Comparison of ENCODE assay signal across 8 mouse cellular contexts in genomic region chr1:172205741-172206087, GRCm38 (mm10). TPM values are rescaled to one million over a fixed set of nuclear protein-coding genes. Genes with fewer than 3 reads are reported as not detected.
DNase-seq lines count a peak whose midpoint lies in the region; ATAC-seq and TF ChIP-seq lines count a peak whose summit lies in the region.

No protein-coding gene starts in this region.

- no peaks in the 10 kb centered on the region for H3K9me3 ChIP-seq in hindbrain, embryonic 13.5 days
- H3K9me3 ChIP-seq in midbrain, embryonic 12.5 days: no peaks in the 10 kb centered on the region

- H3K27ac ChIP-seq in brown adipose tissue, adult 24 weeks (replicated peaks; ENCODE audit: low read depth, low read length): peak overlapping the region; percentile 91
- peak overlapping the region; percentile 95 for H3K27ac ChIP-seq in hindbrain, embryonic 13.5 days
- H3K27ac ChIP-seq in midbrain, embryonic 12.5 days (replicated peaks): peak overlapping the region; percentile 95

- H3K4me3 ChIP-seq in lung, adult 2 months (replicated peaks; ENCODE audit: extremely low read depth, low read depth, low read length): peak overlapping the region; percentile 90
- H3K4me3 ChIP-seq in brown adipose tissue, adult 24 weeks (ENCODE audit: insufficient read depth, low read depth, low read length): peak overlapping the region; percentile 81
- H3K4me3 ChIP-seq in hindbrain, embryonic 13.5 days: peak overlapping the region; percentile 82
- peak overlapping the region; percentile 73 for H3K4me3 ChIP-seq in midbrain, embryonic 12.5 days

- peaks cover 26% of the 10 kb centered on the region for H3K4me1 ChIP-seq in lung, adult 2 months (ENCODE audit: control insufficient read depth, insufficient read depth, low read length)
- H3K4me1 ChIP-seq in brown adipose tissue, adult 24 weeks (ENCODE audit: control insufficient read depth, insufficient read depth, insufficient read length, low read length): peaks cover 17% of the 10 kb centered on the region
- peaks cover 63% of the 10 kb centered on the region for H3K4me1 ChIP-seq in hindbrain, embryonic 13.5 days (replicated peaks)
- H3K4me1 ChIP-seq in midbrain, embryonic 12.5 days: peaks cover 65% of the 10 kb centered on the region

- peak overlapping the region; percentile 97 for H3K9ac ChIP-seq in hindbrain, embryonic 13.5 days
- peak overlapping the region; percentile 92 for H3K9ac ChIP-seq in midbrain, embryonic 12.5 days (replicated peaks)

- no peak for ATAC-seq in hindbrain, embryonic 13.5 days (ENCODE audit: low FRiP score)
- no peak for ATAC-seq in midbrain, embryonic 12.5 days (ENCODE audit: low FRiP score, low read depth)
- ATAC-seq in granulocyte monocyte progenitor cell, adult 5-6 weeks (replicated peaks; ENCODE audit: poor library complexity, severe bottlenecking): no peak

- TF ChIP-seq POLR2A in lung, adult 2 months (IDR thresholded peaks at IDR 0.05; ENCODE audit: borderline replicate concordance, extremely low read depth, low read depth, low read length): no peak

- WGBS in lung, adult 2 months: 8% methylated on average over 3 of the region's 3 CpGs
- WGBS in hindbrain, embryonic 13.5 days: 5% methylated on average over 3 of the region's 3 CpGs
- 7% methylated on average over 3 of the region's 3 CpGs for WGBS in midbrain, embryonic 12.5 days

- no peaks in the 10 kb centered on the region; the same call in 1 of the 2 replicates for H3K36me3 ChIP-seq in hindbrain, embryonic 13.5 days
- H3K36me3 ChIP-seq in midbrain, embryonic 12.5 days: no peaks in the 10 kb centered on the region

- no peaks in the 10 kb centered on the region for H3K27me3 ChIP-seq in hindbrain, embryonic 13.5 days
- no peaks in the 10 kb centered on the region for H3K27me3 ChIP-seq in midbrain, embryonic 12.5 days

- peak overlapping the region; percentile 70 for H3K4me2 ChIP-seq in hindbrain, embryonic 13.5 days
- peak overlapping the region; percentile 95 for H3K4me2 ChIP-seq in midbrain, embryonic 12.5 days (replicated peaks)

- DNase-seq in lung, adult 2 months: no peak
- DNase-seq in lung, postnatal 25 days (ENCODE audit: low spot score): no peak
- no peak for DNase-seq in urinary bladder, postnatal 10 days (ENCODE audit: low spot score)
- DNase-seq in left cerebral cortex, adult 9 months (ENCODE audit: low spot score in 2 of 2): no peak

- TF ChIP-seq CTCF in lung, adult 2 months (IDR thresholded peaks at IDR 0.05; ENCODE audit: insufficient read depth, low read length): no peak

RNA-seq across cellular contexts. Expression of gene Pea15a, which starts 0.9 kb away (rescaled TPM):
- 88.2 and 137 TPM in 2 replicates for polyA plus RNA-seq in lung, adult 2 months (2012; rRNA removed)
- polyA plus RNA-seq in brown adipose tissue, adult 24 weeks (2012; ENCODE audit: insufficient read depth, insufficient read length, missing spikeins): 41.7 and 43.8 TPM in 2 replicates
- 400 and 410 TPM in 2 replicates for polyA plus RNA-seq in hindbrain, embryonic 13.5 days (2015; fragmentation: Nextera tagmentation; extraction: Ambion mirVana)
- polyA plus RNA-seq in midbrain, embryonic 12.5 days (2016; fragmentation: Nextera tagmentation; extraction: Ambion mirVana): 350 and 356 TPM in 2 replicates
- total RNA-seq in granulocyte monocyte progenitor cell, adult 5-6 weeks (2014; fragmentation: Nextera tagmentation): 3.5 and 6.0 TPM in 2 replicates
- total RNA-seq in granulocyte monocyte progenitor cell, adult 5-6 weeks (2017): 1.2 and 1.7 TPM in 2 replicates

RNA-seq across cellular contexts. Expression of gene Casq1, which starts 14.0 kb away (rescaled TPM):
- 3.2 and 49.0 TPM in 2 replicates for polyA plus RNA-seq in lung, adult 2 months (2012; rRNA removed)
- polyA plus RNA-seq in brown adipose tissue, adult 24 weeks (2012; ENCODE audit: insufficient read depth, insufficient read length, missing spikeins): 29.6 and 47.6 TPM in 2 replicates
- polyA plus RNA-seq in hindbrain, embryonic 13.5 days (2015; fragmentation: Nextera tagmentation; extraction: Ambion mirVana): 2.3 and 2.4 TPM in 2 replicates
- polyA plus RNA-seq in midbrain, embryonic 12.5 days (2016; fragmentation: Nextera tagmentation; extraction: Ambion mirVana): 1.9 and 2.1 TPM in 2 replicates
- total RNA-seq in granulocyte monocyte progenitor cell, adult 5-6 weeks (2014; fragmentation: Nextera tagmentation): not detected in 2 replicates
- total RNA-seq in granulocyte monocyte progenitor cell, adult 5-6 weeks (2017): not detected in 2 replicates

RNA-seq across cellular contexts. Expression of gene Atp1a4, which starts 52.5 kb away (rescaled TPM):
- 0.05 and 1.2 TPM in 2 replicates for polyA plus RNA-seq in lung, adult 2 months (2012; rRNA removed)
- not detected in 2 replicates for polyA plus RNA-seq in brown adipose tissue, adult 24 weeks (2012; ENCODE audit: insufficient read depth, insufficient read length, missing spikeins)
- 0.06 TPM in 1 of 2 replicates, not detected in the other for polyA plus RNA-seq in hindbrain, embryonic 13.5 days (2015; fragmentation: Nextera tagmentation; extraction: Ambion mirVana)
- polyA plus RNA-seq in midbrain, embryonic 12.5 days (2016; fragmentation: Nextera tagmentation; extraction: Ambion mirVana): not detected in 2 replicates
- total RNA-seq in granulocyte monocyte progenitor cell, adult 5-6 weeks (2014; fragmentation: Nextera tagmentation): not detected in 2 replicates
- total RNA-seq in granulocyte monocyte progenitor cell, adult 5-6 weeks (2017): not detected in 2 replicates

RNA-seq across cellular contexts. Expression of gene Igsf8, which starts 55.7 kb away (rescaled TPM):
- polyA plus RNA-seq in lung, adult 2 months (2012; rRNA removed): 90.8 and 105 TPM in 2 replicates
- polyA plus RNA-seq in brown adipose tissue, adult 24 weeks (2012; ENCODE audit: insufficient read depth, insufficient read length, missing spikeins): 4.3 and 10.5 TPM in 2 replicates
- 104 and 112 TPM in 2 replicates for polyA plus RNA-seq in hindbrain, embryonic 13.5 days (2015; fragmentation: Nextera tagmentation; extraction: Ambion mirVana)
- polyA plus RNA-seq in midbrain, embryonic 12.5 days (2016; fragmentation: Nextera tagmentation; extraction: Ambion mirVana): 103 and 106 TPM in 2 replicates
- total RNA-seq in granulocyte monocyte progenitor cell, adult 5-6 weeks (2014; fragmentation: Nextera tagmentation): 53.7 and 58.4 TPM in 2 replicates
- total RNA-seq in granulocyte monocyte progenitor cell, adult 5-6 weeks (2017): 24.8 and 25.0 TPM in 2 replicates

RNA-seq across cellular contexts. Expression of gene Dcaf8, which starts 57.8 kb away (rescaled TPM):
- polyA plus RNA-seq in lung, adult 2 months (2012; rRNA removed): 58.0 and 74.9 TPM in 2 replicates
- 49.0 and 61.8 TPM in 2 replicates for polyA plus RNA-seq in brown adipose tissue, adult 24 weeks (2012; ENCODE audit: insufficient read depth, insufficient read length, missing spikeins)
- polyA plus RNA-seq in hindbrain, embryonic 13.5 days (2015; fragmentation: Nextera tagmentation; extraction: Ambion mirVana): 100 and 107 TPM in 2 replicates
- polyA plus RNA-seq in midbrain, embryonic 12.5 days (2016; fragmentation: Nextera tagmentation; extraction: Ambion mirVana): 130 and 133 TPM in 2 replicates
- 68.0 and 76.2 TPM in 2 replicates for total RNA-seq in granulocyte monocyte progenitor cell, adult 5-6 weeks (2014; fragmentation: Nextera tagmentation)
- 107 and 114 TPM in 2 replicates for total RNA-seq in granulocyte monocyte progenitor cell, adult 5-6 weeks (2017)
